Mouse (Mus musculus): ENCODE measurements around the gene Ern1. TPM values are rescaled to one million over a fixed set of nuclear protein-coding genes. Genes with fewer than 3 reads are reported as not detected.

Gene Ern1
- polyA plus RNA-seq, 1 experiment, result 6.6 TPM

GRCm38 (mm10) chr11:106417860-106418259 is 69.8 kb downstream of the Ern1 start:
- Histone ChIP-seq H3K36me3 (ENCODE audit: control insufficient read depth, insufficient read depth, low read length) (no peaks in the 10 kb centered on the region), H3K4me1 (ENCODE audit: control insufficient read depth, insufficient read depth, low read length) (no peaks in the 10 kb centered on the region), H3K27ac (ENCODE audit: control insufficient read depth, insufficient read depth, low read depth, low read length) (no peak overlapping the region), H3K27me3 (ENCODE audit: control insufficient read depth, insufficient read depth, low read length) (no peaks in the 10 kb centered on the region), H3K4me3 (ENCODE audit: control insufficient read depth, low read depth, low read length) (no peak overlapping the region)
- no peak for TF ChIP-seq CTCF (IDR thresholded peaks at IDR 0.05; ENCODE audit: control insufficient read depth, insufficient read depth, insufficient replicate concordance, low read depth, low read length)
- TF ChIP-seq POLR2A (IDR thresholded peaks at IDR 0.05; ENCODE audit: control insufficient read depth, low read depth, low read length), result no peak

GRCm38 (mm10) chr11:106416331-106416730 is 71.3 kb downstream of the Ern1 start:
- Histone ChIP-seq H3K27me3 (ENCODE audit: control insufficient read depth, insufficient read depth, low read length) (no peaks in the 10 kb centered on the region), H3K4me3 (ENCODE audit: control insufficient read depth, low read depth, low read length) (no peak overlapping the region), H3K36me3 (ENCODE audit: control insufficient read depth, insufficient read depth, low read length) (no peaks in the 10 kb centered on the region), H3K4me1 (ENCODE audit: control insufficient read depth, insufficient read depth, low read length) (no peaks in the 10 kb centered on the region), H3K27ac (ENCODE audit: control insufficient read depth, insufficient read depth, low read depth, low read length) (no peak overlapping the region)
- no peak for TF ChIP-seq POLR2A (IDR thresholded peaks at IDR 0.05; ENCODE audit: control insufficient read depth, low read depth, low read length)
- no peak for TF ChIP-seq CTCF (IDR thresholded peaks at IDR 0.05; ENCODE audit: control insufficient read depth, insufficient read depth, insufficient replicate concordance, low read depth, low read length)

- H3K27ac ChIP-seq (ENCODE audit: control insufficient read depth, insufficient read depth, low read depth, low read length), result no peak overlapping the region
- H3K27me3 ChIP-seq (ENCODE audit: control insufficient read depth, insufficient read depth, low read length), result no peaks in the 10 kb centered on the region
- H3K36me3 ChIP-seq (ENCODE audit: control insufficient read depth, insufficient read depth, low read length), result no peaks in the 10 kb centered on the region; the same call in 1 of the 2 replicates
- H3K4me3 ChIP-seq (ENCODE audit: control insufficient read depth, low read depth, low read length), result no peak overlapping the region
- H3K4me1 ChIP-seq (ENCODE audit: control insufficient read depth, insufficient read depth, low read length), result no peaks in the 10 kb centered on the region
- no peak for TF ChIP-seq CTCF (IDR thresholded peaks at IDR 0.05; ENCODE audit: control insufficient read depth, insufficient read depth, insufficient replicate concordance, low read depth, low read length)
- no peak for TF ChIP-seq POLR2A (IDR thresholded peaks at IDR 0.05; ENCODE audit: control insufficient read depth, low read depth, low read length)
Measured at GRCm38 (mm10) chr11:106412641-106413360, 74.9 kb downstream of the Ern1 start.

- Histone ChIP-seq H3K27ac (ENCODE audit: control insufficient read depth, insufficient read depth, low read depth, low read length) (no peak overlapping the region), H3K4me1 (ENCODE audit: control insufficient read depth, insufficient read depth, low read length) (no peaks in the 10 kb centered on the region), H3K27me3 (ENCODE audit: control insufficient read depth, insufficient read depth, low read length) (no peaks in the 10 kb centered on the region), H3K4me3 (ENCODE audit: control insufficient read depth, low read depth, low read length) (no peak overlapping the region), H3K36me3 (ENCODE audit: control insufficient read depth, insufficient read depth, low read length) (no peaks in the 10 kb centered on the region; the same call in 1 of the 2 replicates)
- no peak for TF ChIP-seq POLR2A (IDR thresholded peaks at IDR 0.05; ENCODE audit: control insufficient read depth, low read depth, low read length)
- TF ChIP-seq CTCF (IDR thresholded peaks at IDR 0.05; ENCODE audit: control insufficient read depth, insufficient read depth, insufficient replicate concordance, low read depth, low read length), result no peak
Measured at GRCm38 (mm10) chr11:106411157-106411556, 76.5 kb downstream of the Ern1 start.

GRCm38 (mm10) chr11:106410507-106410906 is 77.1 kb downstream of the Ern1 start:
- Histone ChIP-seq H3K27me3 (ENCODE audit: control insufficient read depth, insufficient read depth, low read length) (no peaks in the 10 kb centered on the region), H3K36me3 (ENCODE audit: control insufficient read depth, insufficient read depth, low read length) (no peaks in the 10 kb centered on the region; the same call in 1 of the 2 replicates), H3K4me3 (ENCODE audit: control insufficient read depth, low read depth, low read length) (no peak overlapping the region), H3K27ac (ENCODE audit: control insufficient read depth, insufficient read depth, low read depth, low read length) (no peak overlapping the region), H3K4me1 (ENCODE audit: control insufficient read depth, insufficient read depth, low read length) (no peaks in the 10 kb centered on the region)
- no peak for TF ChIP-seq POLR2A (IDR thresholded peaks at IDR 0.05; ENCODE audit: control insufficient read depth, low read depth, low read length)
- no peak for TF ChIP-seq CTCF (IDR thresholded peaks at IDR 0.05; ENCODE audit: control insufficient read depth, insufficient read depth, insufficient replicate concordance, low read depth, low read length)

GRCm38 (mm10) chr11:106410011-106410410 is 77.6 kb downstream of the Ern1 start:
- no peak overlapping the region for H3K4me3 ChIP-seq (ENCODE audit: control insufficient read depth, low read depth, low read length)
- no peak for TF ChIP-seq CTCF (IDR thresholded peaks at IDR 0.05; ENCODE audit: control insufficient read depth, insufficient read depth, insufficient replicate concordance, low read depth, low read length)
- no peak for TF ChIP-seq POLR2A (IDR thresholded peaks at IDR 0.05; ENCODE audit: control insufficient read depth, low read depth, low read length)
- no peaks in the 10 kb centered on the region; the same call in 1 of the 2 replicates for H3K36me3 ChIP-seq (ENCODE audit: control insufficient read depth, insufficient read depth, low read length)
- no peaks in the 10 kb centered on the region for H3K27me3 ChIP-seq (ENCODE audit: control insufficient read depth, insufficient read depth, low read length)
- no peaks in the 10 kb centered on the region for H3K4me1 ChIP-seq (ENCODE audit: control insufficient read depth, insufficient read depth, low read length)
- no peak overlapping the region for H3K27ac ChIP-seq (ENCODE audit: control insufficient read depth, insufficient read depth, low read depth, low read length)

- TF ChIP-seq CTCF (IDR thresholded peaks at IDR 0.05; ENCODE audit: control insufficient read depth, insufficient read depth, insufficient replicate concordance, low read depth, low read length) (no peak), POLR2A (IDR thresholded peaks at IDR 0.05; ENCODE audit: control insufficient read depth, low read depth, low read length) (no peak)
- H3K4me1 ChIP-seq (ENCODE audit: control insufficient read depth, insufficient read depth, low read length), result no peaks in the 10 kb centered on the region; the same call in 1 of the 2 replicates
- no peaks in the 10 kb centered on the region for H3K27me3 ChIP-seq (ENCODE audit: control insufficient read depth, insufficient read depth, low read length)
- no peak overlapping the region for H3K27ac ChIP-seq (ENCODE audit: control insufficient read depth, insufficient read depth, low read depth, low read length)
- no peak overlapping the region for H3K4me3 ChIP-seq (ENCODE audit: control insufficient read depth, low read depth, low read length)
- no peaks in the 10 kb centered on the region for H3K36me3 ChIP-seq (ENCODE audit: control insufficient read depth, insufficient read depth, low read length)
Measured at GRCm38 (mm10) chr11:106398481-106398880, 89.2 kb downstream of the Ern1 start.
